Mouse (Mus musculus) skeletal muscle tissue, adult 2 months (tissue): Measurements from ENCODE around the gene Gm10799.

Source experiments
- DNase-seq: peaks from one replicate; pipeline ENCODE4 v3.0.0-alpha.2; 2012; ENCODE audit warnings: low read depth, low spot score

The Gm10799 gene

GRCm38 (mm10) chr2:104024656-104025055, 43.7 kb downstream of the Gm10799 start:
- DNase-seq: no peak

DNA sequence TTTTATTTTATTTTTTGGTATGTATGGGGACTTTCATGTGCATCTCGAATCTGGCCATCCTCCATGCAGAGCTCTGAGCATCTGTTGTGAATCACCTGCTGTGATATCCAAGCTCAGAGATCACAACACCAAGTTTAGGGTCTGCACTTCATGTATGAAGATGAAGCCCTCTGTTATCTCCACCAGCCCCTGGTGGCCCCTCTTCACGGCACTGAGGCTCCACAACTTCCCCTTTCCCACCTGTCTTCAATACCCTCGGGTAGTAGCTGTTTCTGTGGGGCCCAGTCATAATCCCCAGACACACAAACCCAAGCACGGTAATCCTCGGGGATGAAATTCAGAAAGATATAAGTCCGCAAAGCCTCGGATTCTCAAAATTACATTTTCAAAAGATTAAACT, 45.3 kb downstream of the Gm10799 start:
- no peak for DNase-seq
